Mouse (Mus musculus): ENCODE measurements around the gene Epb41l3. TPM values are rescaled to one million over a fixed set of nuclear protein-coding genes. Genes with fewer than 3 reads are reported as not detected.

Gene Epb41l3
- polyA plus RNA-seq, 1 experiment = 8.4 TPM

Other genes starting within 250 kb of the Epb41l3 start
- 0.15 TPM in 2 replicates for gene Tmem200c, start 249.1 kb upstream of the Epb41l3 start, polyA plus RNA-seq (2012; rRNA removed)